Mouse (Mus musculus): ENCODE data around the gene Prrt4.
A peak's percentile ranks its signal among the peaks of the same experiment; 100 is the strongest.
"Not testable (repeated sequence)": the region's sequence is repeated elsewhere in the genome, so short reads cannot be mapped to it uniquely, and the experiment has no call there.

Prrt4 gene

GRCm38 (mm10) chr6:29178888-29179658, at the start of gene Prrt4:
Prrt4 (minus strand) TSS chr6:29179584.
- no peak for DNase-seq (ENCODE audit: low spot score)

- not testable (repeated sequence) for DNase-seq (ENCODE audit: low spot score)
Observed at GRCm38 (mm10) chr6:29217717-29218116, 38.3 kb upstream of the Prrt4 start.

- peak; percentile 87 for DNase-seq (ENCODE audit: low spot score)
Observed at GRCm38 (mm10) chr6:29215881-29216501, 36.6 kb upstream of the Prrt4 start, which contains the start of gene Impdh1. Impdh1 (minus strand) TSS chr6:29216364.

GRCm38 (mm10) chr6:29215181-29215580, 35.8 kb upstream of the Prrt4 start:
- no peak for DNase-seq (ENCODE audit: low spot score)

- peak; percentile 22 for DNase-seq (ENCODE audit: low spot score)
Observed at GRCm38 (mm10) chr6:29214776-29215175, 35.4 kb upstream of the Prrt4 start.

GRCm38 (mm10) chr6:29214245-29214644, 34.9 kb upstream of the Prrt4 start:
- peak; percentile 53 for DNase-seq (ENCODE audit: low spot score)

- DNase-seq (ENCODE audit: low spot score): no peak
Observed at GRCm38 (mm10) chr6:29213436-29213835, 34.1 kb upstream of the Prrt4 start.

- peak; percentile 90 for DNase-seq (ENCODE audit: low spot score)
Observed at GRCm38 (mm10) chr6:29211806-29212492, 32.6 kb upstream of the Prrt4 start.

GRCm38 (mm10) chr6:29211146-29211545, 31.8 kb upstream of the Prrt4 start:
- DNase-seq (ENCODE audit: low spot score): no peak

GRCm38 (mm10) chr6:29210231-29210936, 31.0 kb upstream of the Prrt4 start:
- DNase-seq (ENCODE audit: low spot score): no peak

- peak; percentile 62 for DNase-seq (ENCODE audit: low spot score)
Observed at GRCm38 (mm10) chr6:29208178-29208577, 28.8 kb upstream of the Prrt4 start.

- DNase-seq (ENCODE audit: low spot score): no peak
Observed at GRCm38 (mm10) chr6:29207017-29207416, 27.6 kb upstream of the Prrt4 start.

- no peak for DNase-seq (ENCODE audit: low spot score)
Observed at GRCm38 (mm10) chr6:29206006-29206405, 26.6 kb upstream of the Prrt4 start.

GRCm38 (mm10) chr6:29204932-29205614, 25.7 kb upstream of the Prrt4 start:
- DNase-seq (ENCODE audit: low spot score): peak; percentile 56

GRCm38 (mm10) chr6:29203861-29204585, 24.6 kb upstream of the Prrt4 start:
- no peak for DNase-seq (ENCODE audit: low spot score)

GRCm38 (mm10) chr6:29203096-29203495, 23.7 kb upstream of the Prrt4 start:
- DNase-seq (ENCODE audit: low spot score): no peak

GRCm38 (mm10) chr6:29201988-29202387, 22.6 kb upstream of the Prrt4 start:
- no peak for DNase-seq (ENCODE audit: low spot score)

- DNase-seq (ENCODE audit: low spot score): no peak
Observed at GRCm38 (mm10) chr6:29201341-29201740, 22.0 kb upstream of the Prrt4 start.

GRCm38 (mm10) chr6:29200496-29200895, 21.1 kb upstream of the Prrt4 start:
- DNase-seq (ENCODE audit: low spot score): no peak

- no peak for DNase-seq (ENCODE audit: low spot score)
Observed at GRCm38 (mm10) chr6:29199223-29199855, 20.0 kb upstream of the Prrt4 start.
